Mouse (Mus musculus): ENCODE measurements around the gene Chmp6. TPM values are rescaled to one million over a fixed set of nuclear protein-coding genes. Genes with fewer than 3 reads are reported as not detected.

Gene Chmp6
- polyA plus RNA-seq, 2 experiments = 55.8 to 96.0 TPM

- peak overlapping the region; percentile 97 for H3K9ac ChIP-seq (ENCODE audit: low read depth, low read length, severe bottlenecking)
- no peaks in the 10 kb centered on the region for H3K27me3 ChIP-seq (ENCODE audit: control insufficient read depth, insufficient read depth, low read length)
- H3K4me2 ChIP-seq (replicated peaks; ENCODE audit: low read depth, low read length, severe bottlenecking) = peak overlapping the region; percentile 87
- ATAC-seq (ENCODE audit: low FRiP score, low read depth) = no peak
- no peak for TF ChIP-seq POLR2A (IDR thresholded peaks at IDR 0.05; ENCODE audit: borderline replicate concordance, extremely low read depth, insufficient read depth, insufficient read length)
- no peak for DNase-seq (ENCODE audit: low spot score)
- H3K4me3 ChIP-seq (replicated peaks; ENCODE audit: low read length) = peak overlapping the region; percentile 77
- H3K36me3 ChIP-seq (ENCODE audit: control insufficient read depth, insufficient read depth, low read length) = peaks cover 39% of the 10 kb centered on the region
- H3K4me1 ChIP-seq (ENCODE audit: control insufficient read depth, insufficient read depth, low read length) = peaks cover 20% of the 10 kb centered on the region
- no peak overlapping the region for H3K27ac ChIP-seq (replicated peaks; ENCODE audit: low read depth, low read length)
- WGBS = 21% methylated on average over 4 of the region's 4 CpGs
- no peaks in the 10 kb centered on the region for H3K9me3 ChIP-seq (ENCODE audit: control insufficient read depth, low read length)
Measured at GRCm38 (mm10) chr11:119914381-119914780, 1.1 kb downstream of the Chmp6 start.

GRCm38 (mm10) chr11:119915666-119916065, 2.4 kb downstream of the Chmp6 start:
- H3K9me3 ChIP-seq (ENCODE audit: control insufficient read depth, low read length) = no peaks in the 10 kb centered on the region
- no peaks in the 10 kb centered on the region for H3K27me3 ChIP-seq (ENCODE audit: control insufficient read depth, insufficient read depth, low read length)
- TF ChIP-seq POLR2A (IDR thresholded peaks at IDR 0.05; ENCODE audit: borderline replicate concordance, extremely low read depth, insufficient read depth, insufficient read length) = no peak
- ATAC-seq (ENCODE audit: low FRiP score, low read depth) (no peak), DNase-seq (ENCODE audit: low spot score) (no peak)
- no peak overlapping the region for H3K4me3 ChIP-seq (replicated peaks; ENCODE audit: low read length)
- 84% methylated on average over 9 of the region's 9 CpGs for WGBS
- H3K4me2 ChIP-seq (replicated peaks; ENCODE audit: low read depth, low read length, severe bottlenecking) = no peak overlapping the region
- no peak overlapping the region for H3K9ac ChIP-seq (ENCODE audit: low read depth, low read length, severe bottlenecking)
- peaks cover 49% of the 10 kb centered on the region for H3K36me3 ChIP-seq (ENCODE audit: control insufficient read depth, insufficient read depth, low read length)
- no peak overlapping the region for H3K27ac ChIP-seq (replicated peaks; ENCODE audit: low read depth, low read length)
- peaks cover 18% of the 10 kb centered on the region for H3K4me1 ChIP-seq (ENCODE audit: control insufficient read depth, insufficient read depth, low read length)

- WGBS = 81% methylated on average over 15 of the region's 15 CpGs
- Histone ChIP-seq H3K27me3 (ENCODE audit: control insufficient read depth, insufficient read depth, low read length) (no peaks in the 10 kb centered on the region), H3K4me1 (ENCODE audit: control insufficient read depth, insufficient read depth, low read length) (peaks cover 18% of the 10 kb centered on the region), H3K36me3 (ENCODE audit: control insufficient read depth, insufficient read depth, low read length) (peaks cover 49% of the 10 kb centered on the region), H3K9me3 (ENCODE audit: control insufficient read depth, low read length) (no peaks in the 10 kb centered on the region), H3K4me2 (replicated peaks; ENCODE audit: low read depth, low read length, severe bottlenecking) (no peak overlapping the region), H3K4me3 (replicated peaks; ENCODE audit: low read length) (no peak overlapping the region), H3K9ac (ENCODE audit: low read depth, low read length, severe bottlenecking) (no peak overlapping the region), H3K27ac (replicated peaks; ENCODE audit: low read depth, low read length) (no peak overlapping the region)
- ATAC-seq (ENCODE audit: low FRiP score, low read depth) (no peak), DNase-seq (ENCODE audit: low spot score) (peak; percentile 49)
- no peak for TF ChIP-seq POLR2A (IDR thresholded peaks at IDR 0.05; ENCODE audit: borderline replicate concordance, extremely low read depth, insufficient read depth, insufficient read length)
Measured at GRCm38 (mm10) chr11:119916102-119916790, 3.0 kb downstream of the Chmp6 start.

GRCm38 (mm10) chr11:119916834-119917469, 3.7 kb downstream of the Chmp6 start:
- Histone ChIP-seq H3K27me3 (ENCODE audit: control insufficient read depth, insufficient read depth, low read length) (no peaks in the 10 kb centered on the region), H3K4me1 (ENCODE audit: control insufficient read depth, insufficient read depth, low read length) (peaks cover 18% of the 10 kb centered on the region), H3K9ac (ENCODE audit: low read depth, low read length, severe bottlenecking) (no peak overlapping the region), H3K36me3 (ENCODE audit: control insufficient read depth, insufficient read depth, low read length) (peaks cover 49% of the 10 kb centered on the region), H3K4me3 (replicated peaks; ENCODE audit: low read length) (no peak overlapping the region), H3K9me3 (ENCODE audit: control insufficient read depth, low read length) (no peaks in the 10 kb centered on the region), H3K4me2 (replicated peaks; ENCODE audit: low read depth, low read length, severe bottlenecking) (no peak overlapping the region), H3K27ac (replicated peaks; ENCODE audit: low read depth, low read length) (no peak overlapping the region)
- 86% methylated on average over 21 of the region's 21 CpGs for WGBS
- DNase-seq (ENCODE audit: low spot score) (no peak), ATAC-seq (ENCODE audit: low FRiP score, low read depth) (no peak)
- no peak for TF ChIP-seq POLR2A (IDR thresholded peaks at IDR 0.05; ENCODE audit: borderline replicate concordance, extremely low read depth, insufficient read depth, insufficient read length)

GRCm38 (mm10) chr11:119918521-119918920, 5.3 kb downstream of the Chmp6 start:
- Histone ChIP-seq H3K4me1 (ENCODE audit: control insufficient read depth, insufficient read depth, low read length) (peaks cover 9% of the 10 kb centered on the region), H3K4me3 (replicated peaks; ENCODE audit: low read length) (no peak overlapping the region), H3K9ac (ENCODE audit: low read depth, low read length, severe bottlenecking) (no peak overlapping the region), H3K36me3 (ENCODE audit: control insufficient read depth, insufficient read depth, low read length) (peaks cover 49% of the 10 kb centered on the region), H3K27ac (replicated peaks; ENCODE audit: low read depth, low read length) (no peak overlapping the region), H3K9me3 (ENCODE audit: control insufficient read depth, low read length) (no peaks in the 10 kb centered on the region), H3K27me3 (ENCODE audit: control insufficient read depth, insufficient read depth, low read length) (no peaks in the 10 kb centered on the region), H3K4me2 (replicated peaks; ENCODE audit: low read depth, low read length, severe bottlenecking) (no peak overlapping the region)
- no peak for TF ChIP-seq POLR2A (IDR thresholded peaks at IDR 0.05; ENCODE audit: borderline replicate concordance, extremely low read depth, insufficient read depth, insufficient read length)
- ATAC-seq (ENCODE audit: low FRiP score, low read depth) (no peak), DNase-seq (ENCODE audit: low spot score) (no peak)
- 87% methylated on average over 7 of the region's 7 CpGs for WGBS
